Mouse (Mus musculus) forebrain, embryonic 14.5 days (tissue): ENCODE data around the gene Ceacam1. TPM values are rescaled to one million over a fixed set of nuclear protein-coding genes. Genes with fewer than 3 reads are reported as not detected.
"Not testable (repeated sequence)": the region's sequence is repeated elsewhere in the genome, so short reads cannot be mapped to it uniquely, and the experiment has no call there.

ENCODE experiments used
- ATAC-seq: fragments of 200-750 bp; cut with Nextera tagmentation; 2 replicates; pipeline ENCODE4 v1.8.0; 2017; ENCODE audit warnings: mild to moderate bottlenecking, moderate library complexity
- DNase-seq: peaks from one replicate; pipeline ENCODE4 v3.0.0-alpha.2; 2015; ENCODE audit warnings: low spot score
- H3K27ac ChIP-seq: fragments of 300-500 bp; sonication (generic); 2 replicates; pipeline ENCODE4 v1.5.1; 2014; ENCODE audit warnings: low read depth, mild to moderate bottlenecking, control low read depth, low read length, moderate library complexity
- H3K27me3 ChIP-seq: fragments of 300-500 bp; sonication (generic); replicated peaks from 2 replicates; pipeline ENCODE4 v1.6.1; 2014; ENCODE audit warnings: low read length, control low read depth, mixed read lengths; ENCODE audit not compliant: control insufficient read depth, insufficient read depth
- H3K36me3 ChIP-seq: fragments of 300-500 bp; sonication (generic); 2 replicates; pipeline ENCODE4 v1.6.1; 2014; ENCODE audit warnings: low read length, control low read depth; ENCODE audit not compliant: control insufficient read depth, insufficient read depth
- H3K4me1 ChIP-seq: fragments of 300-500 bp; sonication (generic); 2 replicates; pipeline ENCODE4 v1.6.1; 2014; ENCODE audit warnings: antibody characterized with exemption, low read length, control low read depth; ENCODE audit not compliant: control insufficient read depth, insufficient read depth
- H3K4me2 ChIP-seq: fragments of 300-500 bp; sonication (generic); 2 replicates; pipeline ENCODE4 v1.6.1; 2014; ENCODE audit warnings: mild to moderate bottlenecking, control low read depth, low read length
- H3K4me3 ChIP-seq: fragments of 300-500 bp; sonication (generic); 2 replicates; pipeline ENCODE4 v1.5.1; 2014; ENCODE audit warnings: low read depth, low read length, control low read depth
- H3K9ac ChIP-seq: fragments of 300-500 bp; sonication (generic); 2 replicates; pipeline ENCODE4 v1.6.1; 2014; ENCODE audit warnings: mild to moderate bottlenecking, low read length, control low read depth, moderate library complexity
- H3K9me3 ChIP-seq: fragments of 300-500 bp; sonication (generic); replicated peaks from 2 replicates; pipeline ENCODE4 v1.6.1; 2016; ENCODE audit warnings: low read length, control low read depth, mixed read lengths; ENCODE audit not compliant: control insufficient read depth
- WGBS: fragments of 180-500 bp; shearing (Covaris S2); extraction: QIAGEN DNeasy Blood & Tissue Kit; methylation state at CpG from one replicate; pipeline ENCODE4 v1.1.7; 2014; 5-methylcytosine and 5-hydroxymethylcytosine counted together
- polyA plus RNA-seq: library from polyadenylated mRNA; unstranded; fragments of >200 nt; fragmentation: Nextera tagmentation; extraction: Ambion mirVana; gene quantifications from 2 replicates; pipeline ENCODE4 v1.2.1, GENCODE M21; 2014

Ceacam1 gene
- polyA plus RNA-seq = 0.95 and 0.99 TPM in 2 replicates

GRCm38 (mm10) chr7:25477091-25477751 is at the start of gene Ceacam1:
TSS of gene Ceacam1 (minus strand) at chr7:25477603.
- not testable (repeated sequence) for H3K27me3 ChIP-seq, H3K4me3 ChIP-seq, H3K27ac ChIP-seq, H3K4me1 ChIP-seq, ATAC-seq, H3K9ac ChIP-seq, H3K36me3 ChIP-seq, H3K9me3 ChIP-seq, H3K4me2 ChIP-seq
- peak; percentile 10 for DNase-seq
- 42% methylated on average over 5 of the region's 5 CpGs for WGBS

GRCm38 (mm10) chr7:25516070-25516777 is 38.8 kb upstream of the Ceacam1 start:
- not testable (repeated sequence) for H3K36me3 ChIP-seq, DNase-seq, H3K27me3 ChIP-seq, H3K4me2 ChIP-seq, H3K4me3 ChIP-seq, H3K9me3 ChIP-seq, H3K9ac ChIP-seq, H3K27ac ChIP-seq, H3K4me1 ChIP-seq
- WGBS = 36% methylated on average over 2 of the region's 5 CpGs
- peak; percentile 93 for ATAC-seq

GRCm38 (mm10) chr7:25515667-25516066 is 38.3 kb upstream of the Ceacam1 start:
- H3K9ac ChIP-seq, H3K4me3 ChIP-seq, H3K9me3 ChIP-seq, H3K27me3 ChIP-seq, H3K4me2 ChIP-seq, H3K27ac ChIP-seq, H3K4me1 ChIP-seq, H3K36me3 ChIP-seq: not testable (repeated sequence)
- DNase-seq (peak; percentile 76), ATAC-seq (peak; percentile 97)
- WGBS = 6% methylated on average over 1 of the region's 1 CpGs

- Histone ChIP-seq H3K9ac (no peak overlapping the region), H3K27me3 (no peaks in the 10 kb centered on the region), H3K36me3 (no peaks in the 10 kb centered on the region), H3K4me1 (no peaks in the 10 kb centered on the region), H3K9me3 (no peaks in the 10 kb centered on the region), H3K4me3 (no peak overlapping the region), H3K27ac (no peak overlapping the region), H3K4me2 (no peak overlapping the region)
- no peak for DNase-seq
- WGBS = 71% methylated on average over 3 of the region's 3 CpGs
- no peak for ATAC-seq
Observed at GRCm38 (mm10) chr7:25509925-25510324, 32.5 kb upstream of the Ceacam1 start.

GRCm38 (mm10) chr7:25494649-25495048 is 17.2 kb upstream of the Ceacam1 start:
- Histone ChIP-seq H3K27me3 (no peaks in the 10 kb centered on the region), H3K4me3 (no peak overlapping the region), H3K4me1 (no peaks in the 10 kb centered on the region), H3K27ac (no peak overlapping the region), H3K4me2 (no peak overlapping the region), H3K36me3 (no peaks in the 10 kb centered on the region), H3K9me3 (no peaks in the 10 kb centered on the region), H3K9ac (no peak overlapping the region)
- 82% methylated on average over 1 of the region's 1 CpGs for WGBS
- no peak for DNase-seq
- no peak for ATAC-seq

GRCm38 (mm10) chr7:25490698-25491097 is 13.3 kb upstream of the Ceacam1 start:
- ATAC-seq, DNase-seq, H3K4me3 ChIP-seq, H3K9me3 ChIP-seq, H3K4me2 ChIP-seq, H3K27ac ChIP-seq, H3K27me3 ChIP-seq, H3K9ac ChIP-seq, H3K36me3 ChIP-seq, H3K4me1 ChIP-seq: not testable (repeated sequence)
- no CpG with 5 or more reads among the region's 1 CpGs for WGBS

- H3K9ac ChIP-seq, ATAC-seq, H3K27me3 ChIP-seq: not testable (repeated sequence)
Observed at GRCm38 (mm10) chr7:25489382-25489781, 12.0 kb upstream of the Ceacam1 start.

GRCm38 (mm10) chr7:25486186-25486585 is 8.8 kb upstream of the Ceacam1 start:
- H3K9me3 ChIP-seq = no peaks in the 10 kb centered on the region
- H3K4me2 ChIP-seq = no peak overlapping the region
- no peaks in the 10 kb centered on the region for H3K4me1 ChIP-seq
- ATAC-seq = no peak
- DNase-seq = peak; percentile 27
- no peaks in the 10 kb centered on the region for H3K27me3 ChIP-seq
- no peak overlapping the region for H3K27ac ChIP-seq
- H3K4me3 ChIP-seq = no peak overlapping the region
- H3K36me3 ChIP-seq = no peaks in the 10 kb centered on the region
- 17% methylated on average over 1 of the region's 1 CpGs for WGBS
- H3K9ac ChIP-seq = no peak overlapping the region

More at GRCm38 (mm10) chr7:25489382-25489781, 12.0 kb upstream of the Ceacam1 start:
- not testable (repeated sequence) for H3K4me2 ChIP-seq, DNase-seq, H3K4me3 ChIP-seq, H3K4me1 ChIP-seq, H3K36me3 ChIP-seq, H3K9me3 ChIP-seq, H3K27ac ChIP-seq
- WGBS = 93% methylated on average over 3 of the region's 3 CpGs

GRCm38 (mm10) chr7:25485061-25485460 is 7.7 kb upstream of the Ceacam1 start:
- no peak overlapping the region for H3K4me2 ChIP-seq
- H3K36me3 ChIP-seq = no peaks in the 10 kb centered on the region
- DNase-seq = no peak
- no peak overlapping the region for H3K27ac ChIP-seq
- H3K4me3 ChIP-seq = no peak overlapping the region
- H3K27me3 ChIP-seq = no peaks in the 10 kb centered on the region
- ATAC-seq = no peak
- no peaks in the 10 kb centered on the region for H3K9me3 ChIP-seq
- no peak overlapping the region for H3K9ac ChIP-seq
- H3K4me1 ChIP-seq = no peaks in the 10 kb centered on the region
- WGBS = 61% methylated on average over 5 of the region's 5 CpGs
